Mouse (Mus musculus) olfactory bulb, adult 2 months (tissue): ENCODE data around the gene Krtap11-1.

ENCODE experiments used
- CTCF ChIP-seq: fragments of 200-500 bp; IDR thresholded peaks from 2 replicates; pipeline ENCODE4 v1.5.1; 2012; ENCODE audit warnings: low read depth, mild to moderate bottlenecking, low read length, moderate library complexity; ENCODE audit not compliant: insufficient read depth
- POLR2A ChIP-seq: fragments of 200-500 bp; IDR thresholded peaks from 2 replicates; pipeline ENCODE4 v1.6.1; 2012; ENCODE audit warnings: mild to moderate bottlenecking, low read depth, low read length, moderate library complexity; ENCODE audit not compliant: insufficient read depth

GRCm38 (mm10) chr16:89530547-89530946 lies 40.4 kb downstream of the Krtap11-1 start:
- TF ChIP-seq POLR2A (no peak), CTCF (no peak)
